Mouse (Mus musculus): ENCODE results near the gene Ccng1. TPM values are rescaled to one million over a fixed set of nuclear protein-coding genes. Genes with fewer than 3 reads are reported as not detected.

The Ccng1 gene
- 10 to 100 TPM; 61.2 to 67.9 (median 66.6) TPM for total RNA-seq (2022)

GRCm38 (mm10) chr11:40755109-40755627 is at the start of gene Ccng1:
Gene Ccng1 (minus strand): TSS chr11:40755311.
- peak; percentile 67 to 94 for DNase-seq (ENCODE audit: low spot score in 2 of 2)

GRCm38 (mm10) chr11:40790307-40790706 is 35.2 kb upstream of the Ccng1 start:
- DNase-seq (ENCODE audit: low spot score in 2 of 2) = no peak

- DNase-seq (ENCODE audit: low spot score in 2 of 2) = no peak
These were observed 34.6 kb upstream of the Ccng1 start for GRCm38 (mm10) chr11:40789701-40790100.

- DNase-seq (ENCODE audit: low spot score in 2 of 2) = peak in 1 of 2 experiments; percentile 47
These were observed 31.8 kb upstream of the Ccng1 start for GRCm38 (mm10) chr11:40786900-40787299.

GRCm38 (mm10) chr11:40784326-40784725 is 29.2 kb upstream of the Ccng1 start:
- DNase-seq (ENCODE audit: low spot score in 2 of 2) = peak in 1 of 2 experiments; percentile 62

GRCm38 (mm10) chr11:40783346-40783745 is 28.2 kb upstream of the Ccng1 start:
- DNase-seq (ENCODE audit: low spot score in 2 of 2) = no peak

GRCm38 (mm10) chr11:40781857-40782256 is 26.7 kb upstream of the Ccng1 start:
- DNase-seq (ENCODE audit: low spot score in 2 of 2) = no peak

- no peak for DNase-seq (ENCODE audit: low spot score in 2 of 2)
These were observed 20.5 kb upstream of the Ccng1 start for GRCm38 (mm10) chr11:40775315-40776269.

- DNase-seq (ENCODE audit: low spot score in 2 of 2) = no peak
These were observed 9.6 kb upstream of the Ccng1 start for GRCm38 (mm10) chr11:40764690-40765089.

GRCm38 (mm10) chr11:40763395-40763794 is 8.3 kb upstream of the Ccng1 start:
- no peak for DNase-seq (ENCODE audit: low spot score in 2 of 2)

GRCm38 (mm10) chr11:40759896-40760295 is 4.8 kb upstream of the Ccng1 start:
- no peak for DNase-seq (ENCODE audit: low spot score in 2 of 2)

- no peak for DNase-seq (ENCODE audit: low spot score in 2 of 2)
These were observed 857 bp upstream of the Ccng1 start for GRCm38 (mm10) chr11:40755968-40756367.

GRCm38 (mm10) chr11:40754664-40755107 is 425 bp downstream of the Ccng1 start:
- DNase-seq (ENCODE audit: low spot score in 2 of 2) = no peak

- no peak for DNase-seq (ENCODE audit: low spot score in 2 of 2)
These were observed 1.3 kb downstream of the Ccng1 start for GRCm38 (mm10) chr11:40753836-40754235.

- DNase-seq (ENCODE audit: low spot score in 2 of 2) = no peak
These were observed 7.4 kb downstream of the Ccng1 start for GRCm38 (mm10) chr11:40747716-40748115.

GRCm38 (mm10) chr11:40746361-40746760 is 8.8 kb downstream of the Ccng1 start:
- DNase-seq (ENCODE audit: low spot score in 2 of 2) = no peak

GRCm38 (mm10) chr11:40744348-40744747 is 10.8 kb downstream of the Ccng1 start:
- DNase-seq (ENCODE audit: low spot score in 2 of 2) = no peak

- no peak for DNase-seq (ENCODE audit: low spot score in 2 of 2)
These were observed 13.4 kb downstream of the Ccng1 start for GRCm38 (mm10) chr11:40741605-40742262.

GRCm38 (mm10) chr11:40737369-40737768 is 17.7 kb downstream of the Ccng1 start:
- DNase-seq (ENCODE audit: low spot score in 2 of 2) = no peak

- DNase-seq (ENCODE audit: low spot score in 2 of 2) = no peak
These were observed 20.8 kb downstream of the Ccng1 start for GRCm38 (mm10) chr11:40734251-40734752.

GRCm38 (mm10) chr11:40733339-40734174 is 21.6 kb downstream of the Ccng1 start, which contains the start of the genes Hmmr and Nudcd2:
Gene Hmmr (minus strand): TSS chr11:40733422.
Gene Nudcd2 (plus strand): TSS chr11:40733667.
- DNase-seq (ENCODE audit: low spot score in 2 of 2) = peak; percentile 89 to 96
